Comparison of ENCODE assay signal across 27 mouse cellular contexts in the genomic region with DNA sequence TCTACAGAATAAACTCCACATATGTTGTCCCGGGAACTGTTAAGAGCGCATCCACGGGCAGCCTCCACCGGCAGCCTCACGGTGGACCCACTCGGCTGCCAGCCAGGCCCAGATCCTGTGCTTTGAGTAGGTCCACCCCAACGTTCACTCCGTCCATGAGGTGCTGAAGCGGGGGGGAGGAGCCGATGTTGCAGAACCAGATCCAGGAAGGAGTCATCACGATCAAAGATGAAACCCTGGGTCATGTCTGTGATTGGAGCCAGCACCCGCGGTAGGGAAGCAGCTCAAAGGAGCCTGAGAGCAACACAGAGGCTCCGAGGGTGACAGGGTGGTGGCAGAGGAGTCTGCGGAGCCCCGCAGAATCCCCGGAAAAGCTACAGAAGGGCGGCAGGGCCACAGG. TPM values are rescaled to one million over a fixed set of nuclear protein-coding genes. Genes with fewer than 3 reads are reported as not detected.
"Had no signal": no experiment of that assay in that cellular context is flagged by ENCODE, and none has a peak within 500 bp of the region (broad histone marks: within the 10 kb centered on the region; RNA-seq: fewer than 3 reads in every experiment).

No protein-coding gene starts in this region.

- H3K4me1 ChIP-seq: heart, embryonic 10.5 days; heart, embryonic 12.5 days; intestine, embryonic 15.5 days; limb, embryonic 13.5 days; limb, embryonic 15.5 days; liver, embryonic 12.5 days had no signal

- H3K4me2 ChIP-seq: heart, embryonic 12.5 days; hindbrain, embryonic 12.5 days; hindbrain, embryonic 14.5 days; intestine, embryonic 15.5 days; limb, embryonic 13.5 days; limb, embryonic 15.5 days; liver, embryonic 12.5 days had no signal

- H3K27ac ChIP-seq: gastrocnemius, adult 2 months; heart, embryonic 10.5 days; hindbrain, embryonic 10.5 days; hindbrain, embryonic 12.5 days; hindbrain, embryonic 14.5 days; intestine, embryonic 15.5 days; layer of hippocampus, adult 2 months; left cerebral cortex, adult 2 months; limb, embryonic 13.5 days; limb, embryonic 15.5 days; liver, embryonic 12.5 days had no signal

- H3K4me3 ChIP-seq: gastrocnemius, adult 2 months; heart, embryonic 10.5 days; heart, embryonic 12.5 days; hindbrain, embryonic 10.5 days; hindbrain, embryonic 12.5 days; intestine, embryonic 15.5 days; layer of hippocampus, adult 2 months; left cerebral cortex, adult 2 months; limb, embryonic 13.5 days; limb, embryonic 15.5 days; liver, embryonic 12.5 days had no signal

- H3K9me3 ChIP-seq: heart, embryonic 10.5 days; heart, embryonic 12.5 days; hindbrain, embryonic 10.5 days; hindbrain, embryonic 12.5 days; intestine, embryonic 15.5 days; limb, embryonic 13.5 days; limb, embryonic 15.5 days; liver, embryonic 12.5 days had no signal

- H3K27me3 ChIP-seq: heart, embryonic 12.5 days; hindbrain, embryonic 12.5 days; intestine, embryonic 15.5 days; limb, embryonic 13.5 days; limb, embryonic 15.5 days; liver, embryonic 12.5 days had no signal

- H3K36me3 ChIP-seq: heart, embryonic 10.5 days; heart, embryonic 12.5 days; hindbrain, embryonic 10.5 days; hindbrain, embryonic 12.5 days; intestine, embryonic 15.5 days; limb, embryonic 13.5 days; limb, embryonic 15.5 days; liver, embryonic 12.5 days had no signal

- DNase-seq: gastrocnemius, adult 2 months; gastrocnemius, postnatal 10 days; gastrocnemius, postnatal 25 days; heart, adult 18-20 months; heart, postnatal 10 days; heart, postnatal 4 days; kidney, adult 18-20 months; kidney, adult 8-10 months; kidney, postnatal 10 days; kidney, postnatal 25 days; kidney, postnatal 4 days; left cerebral cortex, postnatal 4 days had no signal

- ATAC-seq: hindbrain, embryonic 16.5 days; inflammation-experienced regulatory T-cells, adult 6 months; intestine, embryonic 15.5 days; intestine, postnatal 0 days; liver, embryonic 12.5 days had no signal

- H3K9ac ChIP-seq: heart, embryonic 12.5 days; hindbrain, embryonic 12.5 days; hindbrain, embryonic 14.5 days; intestine, embryonic 15.5 days; limb, embryonic 13.5 days; limb, embryonic 15.5 days; liver, embryonic 12.5 days had no signal

RNA-seq across cellular contexts. Expression of a gene that starts 22.7 kb away (rescaled TPM):
- polyA plus RNA-seq: liver, adult 2 months; liver, embryonic 12.5 days had no signal
